Mouse (Mus musculus) forebrain, embryonic 12.5 days (tissue): Measurements from ENCODE around the gene Slc44a5. TPM values are rescaled to one million over a fixed set of nuclear protein-coding genes. Genes with fewer than 3 reads are reported as not detected.
A peak's percentile ranks its signal among the peaks of the same experiment; 100 is the strongest.

Experiments
- ATAC-seq: fragments of 200-750 bp; cut with Nextera tagmentation; 2 replicates; pipeline ENCODE4 v1.8.0; 2017; ENCODE audit warnings: moderate TSS enrichment; ENCODE audit not compliant: low FRiP score
- H3K27ac ChIP-seq: fragments of 300-500 bp; sonication (generic); 2 replicates; pipeline ENCODE4 v1.5.1; 2016; ENCODE audit warnings: mild to moderate bottlenecking
- H3K27me3 ChIP-seq: fragments of 300-500 bp; sonication (generic); 2 replicates; pipeline ENCODE4 v1.6.1; 2016; ENCODE audit warnings: mild to moderate bottlenecking
- H3K36me3 ChIP-seq: fragments of 300-500 bp; sonication (generic); replicated peaks from 2 replicates; pipeline ENCODE4 v1.6.1; 2016; ENCODE audit warnings: mild to moderate bottlenecking
- H3K4me1 ChIP-seq: fragments of 300-500 bp; sonication (generic); 2 replicates; pipeline ENCODE4 v1.6.1; 2016
- H3K4me2 ChIP-seq: fragments of 300-500 bp; sonication (generic); 2 replicates; pipeline ENCODE4 v1.6.1; 2016; ENCODE audit warnings: mild to moderate bottlenecking, moderate library complexity
- H3K4me3 ChIP-seq: fragments of 300-500 bp; sonication (generic); replicated peaks from 2 replicates; pipeline ENCODE4 v1.5.1; 2016; ENCODE audit warnings: mild to moderate bottlenecking
- H3K9ac ChIP-seq: fragments of 300-500 bp; sonication (generic); 2 replicates; pipeline ENCODE4 v1.6.1; 2016; ENCODE audit warnings: mild to moderate bottlenecking
- H3K9me3 ChIP-seq: fragments of 300-500 bp; sonication (generic); 2 replicates; pipeline ENCODE4 v1.6.1; 2016
- WGBS: fragments of 180-500 bp; shearing (Covaris S2); methylation state at CpG from one replicate; pipeline ENCODE4 v1.1.7; 2016; 5-methylcytosine and 5-hydroxymethylcytosine counted together
- polyA plus RNA-seq: library from polyadenylated mRNA; unstranded; fragments of >200 nt; fragmentation: Nextera tagmentation; extraction: Ambion mirVana; gene quantifications from 2 replicates; pipeline ENCODE4 v1.2.1, GENCODE M21; 2016

Gene Slc44a5
- polyA plus RNA-seq: 4.7 and 4.8 TPM in 2 replicates

DNA sequence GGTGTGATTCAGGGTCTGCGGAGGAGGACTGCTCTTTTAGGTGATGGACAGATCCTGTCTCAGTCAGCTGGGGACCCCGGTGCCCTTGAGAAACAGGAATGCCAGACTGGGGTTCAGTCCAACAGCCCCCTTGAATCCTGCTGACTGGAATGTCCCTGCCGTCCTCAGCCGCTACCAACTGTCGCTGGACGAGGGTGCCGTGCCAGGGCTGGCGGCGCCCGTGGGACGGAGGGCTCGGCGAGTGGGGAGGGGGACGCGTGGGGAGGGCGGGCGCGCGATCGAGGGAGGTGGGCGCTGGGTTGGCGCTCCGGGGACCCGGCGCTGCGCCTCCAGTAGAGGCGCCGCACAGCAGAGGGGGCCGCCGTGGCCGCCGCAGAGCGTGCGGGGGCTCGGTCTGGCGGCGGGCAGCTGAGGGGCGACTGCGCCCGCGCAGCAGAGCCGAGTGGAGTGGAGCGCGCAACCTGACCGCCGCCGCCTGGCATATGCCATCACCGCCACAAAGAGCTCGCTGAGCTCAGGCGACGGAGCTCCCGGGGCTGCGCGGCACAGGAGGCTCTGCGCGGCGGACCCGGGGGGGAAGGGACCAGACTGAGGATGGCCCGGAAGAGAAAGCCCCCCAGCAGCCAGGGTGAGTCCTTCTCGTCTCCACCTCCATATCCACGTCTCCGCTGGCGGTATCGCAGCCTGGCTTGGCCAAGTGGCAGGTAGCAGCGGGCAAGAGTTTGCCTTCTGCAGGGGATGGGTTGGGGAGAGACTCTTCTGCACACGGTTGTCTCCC, at the start of gene Slc44a5:
TSS of gene Slc44a5 (plus strand) at position 266 of the 778 bp plus-strand sequence.
- H3K4me1 ChIP-seq: peaks cover 19% of the 10 kb centered on the region
- H3K4me3 ChIP-seq: peak within 1 kb of the TSS; percentile 61
- H3K27me3 ChIP-seq: peaks cover 60% of the 10 kb centered on the region
- peak within 1 kb of the TSS; percentile 63 for H3K9ac ChIP-seq
- peak; percentile 88 for ATAC-seq
- under 1% methylated on average over 60 of the region's 66 CpGs for WGBS
- H3K27ac ChIP-seq: no peak within 1 kb of the TSS
- no peaks in the 10 kb centered on the region for H3K9me3 ChIP-seq
- peak within 1 kb of the TSS; percentile 98 for H3K4me2 ChIP-seq
- no peaks in the 10 kb centered on the region for H3K36me3 ChIP-seq

- no peak for ATAC-seq
- peaks cover 40% of the 10 kb centered on the region for H3K36me3 ChIP-seq
Measured at GRCm38 (mm10) chr3:153926333-153926732, 46.9 kb upstream of the Slc44a5 start.

DNA sequence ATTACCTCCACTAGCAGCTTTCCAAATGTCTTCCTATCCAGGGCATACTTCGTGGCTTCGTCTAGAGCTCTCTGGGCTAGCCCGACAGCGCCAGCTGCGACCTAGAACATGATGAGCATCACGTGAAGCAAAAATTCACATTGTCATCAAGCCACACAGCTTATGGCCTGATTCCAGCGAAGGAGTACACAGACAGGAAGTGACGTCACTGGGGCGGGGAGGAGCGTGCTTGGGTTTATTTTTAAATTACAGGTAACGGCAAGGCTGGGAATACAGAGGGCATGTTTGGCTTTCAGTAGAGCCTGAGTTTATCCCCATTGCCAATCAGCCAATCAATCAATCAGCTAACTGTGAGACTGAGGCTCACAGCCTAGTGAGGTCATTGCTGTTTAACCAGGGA, 43.7 kb upstream of the Slc44a5 start:
- no peak for ATAC-seq
- H3K27ac ChIP-seq: no peak overlapping the region
- H3K4me3 ChIP-seq: no peak overlapping the region
- 96% methylated on average over 11 of the region's 11 CpGs for WGBS
- H3K4me2 ChIP-seq: no peak overlapping the region
- H3K27me3 ChIP-seq: no peaks in the 10 kb centered on the region
- H3K36me3 ChIP-seq: peaks cover 42% of the 10 kb centered on the region
- no peaks in the 10 kb centered on the region for H3K9me3 ChIP-seq
- H3K4me1 ChIP-seq: no peaks in the 10 kb centered on the region
- no peak overlapping the region for H3K9ac ChIP-seq

More at GRCm38 (mm10) chr3:153926333-153926732, 46.9 kb upstream of the Slc44a5 start:
- no peaks in the 10 kb centered on the region for H3K27me3 ChIP-seq
- no peak overlapping the region for H3K9ac ChIP-seq
- no peaks in the 10 kb centered on the region for H3K4me1 ChIP-seq
- H3K27ac ChIP-seq: no peak overlapping the region
- no peak overlapping the region for H3K4me3 ChIP-seq
- no peaks in the 10 kb centered on the region for H3K9me3 ChIP-seq
- WGBS: 86% methylated on average over 7 of the region's 7 CpGs
- H3K4me2 ChIP-seq: no peak overlapping the region

DNA sequence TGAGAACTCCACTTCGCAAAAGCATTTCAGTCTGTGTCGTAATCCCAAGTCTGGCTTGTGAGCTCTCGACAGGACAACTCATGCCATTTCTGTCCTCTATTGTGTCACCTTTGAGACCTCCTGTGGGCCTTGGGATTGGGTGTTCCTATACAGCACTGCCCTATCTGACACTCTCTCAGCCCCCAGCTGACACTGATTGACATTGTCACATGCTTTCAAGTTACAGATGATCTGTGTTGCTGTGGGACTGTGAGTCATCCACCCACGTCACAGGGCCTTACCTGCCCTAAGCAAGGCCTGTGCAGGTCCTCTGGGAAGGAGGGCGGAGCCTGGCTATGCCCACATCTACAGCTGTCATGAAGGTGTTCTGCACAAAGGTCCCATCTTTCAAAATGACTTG, 40.8 kb upstream of the Slc44a5 start:
- H3K9ac ChIP-seq: no peak overlapping the region
- H3K27ac ChIP-seq: no peak overlapping the region
- H3K4me1 ChIP-seq: no peaks in the 10 kb centered on the region
- H3K4me3 ChIP-seq: no peak overlapping the region
- H3K4me2 ChIP-seq: no peak overlapping the region
- no peaks in the 10 kb centered on the region for H3K27me3 ChIP-seq
- no peak for ATAC-seq
- peaks cover 50% of the 10 kb centered on the region for H3K36me3 ChIP-seq
- WGBS: 93% methylated on average over 5 of the region's 5 CpGs
- H3K9me3 ChIP-seq: no peaks in the 10 kb centered on the region

- Histone ChIP-seq H3K36me3 (peaks cover 39% of the 10 kb centered on the region), H3K27ac (no peak overlapping the region), H3K4me3 (no peak overlapping the region), H3K9me3 (no peaks in the 10 kb centered on the region), H3K4me2 (no peak overlapping the region), H3K4me1 (no peaks in the 10 kb centered on the region), H3K27me3 (no peaks in the 10 kb centered on the region), H3K9ac (no peak overlapping the region)
- ATAC-seq: no peak
- 92% methylated on average over 9 of the region's 9 CpGs for WGBS
Measured at GRCm38 (mm10) chr3:153935878-153936277, 37.4 kb upstream of the Slc44a5 start.

DNA sequence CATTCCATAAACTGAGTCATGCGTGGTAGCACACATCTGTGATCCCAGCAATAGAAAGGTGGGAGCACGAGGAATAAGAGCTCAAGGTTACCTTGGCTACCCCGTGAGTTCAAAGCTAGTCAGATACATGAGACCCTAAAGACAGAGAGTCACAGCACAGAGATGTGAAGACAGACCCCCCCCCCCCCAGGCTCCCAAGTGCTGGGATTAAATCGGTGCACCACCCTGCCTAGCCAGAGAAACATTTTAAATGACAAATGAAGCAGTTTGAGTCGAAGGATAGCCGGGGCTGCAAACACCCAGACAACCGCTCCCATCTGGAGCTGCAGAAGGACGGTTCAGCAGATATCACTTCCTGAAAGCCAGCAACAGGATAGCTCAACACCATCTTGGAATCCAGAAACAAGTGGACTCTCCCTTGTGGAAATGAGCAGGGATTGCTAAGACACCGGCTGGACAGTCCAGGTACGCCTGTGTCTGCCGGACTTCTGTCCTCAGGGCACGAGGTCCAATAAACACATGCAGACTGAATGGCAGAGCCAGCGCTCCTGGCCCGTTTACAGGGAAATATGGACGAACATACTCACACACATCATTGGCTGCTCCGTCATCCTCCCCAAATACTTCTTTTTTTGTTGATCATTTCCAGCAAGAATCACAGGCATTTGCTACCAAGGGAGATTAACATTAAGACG, 36.0 kb upstream of the Slc44a5 start:
- H3K4me2 ChIP-seq: no peak overlapping the region
- H3K9ac ChIP-seq: no peak overlapping the region
- ATAC-seq: no peak
- H3K9me3 ChIP-seq: no peaks in the 10 kb centered on the region
- H3K27me3 ChIP-seq: no peaks in the 10 kb centered on the region
- H3K36me3 ChIP-seq: peaks cover 37% of the 10 kb centered on the region
- WGBS: 95% methylated on average over 17 of the region's 17 CpGs
- no peak overlapping the region for H3K4me3 ChIP-seq
- H3K27ac ChIP-seq: no peak overlapping the region
- no peaks in the 10 kb centered on the region for H3K4me1 ChIP-seq

GRCm38 (mm10) chr3:153940021-153940420, 33.2 kb upstream of the Slc44a5 start:
- 85% methylated on average over 8 of the region's 8 CpGs for WGBS
- no peak overlapping the region for H3K27ac ChIP-seq
- peaks cover 19% of the 10 kb centered on the region for H3K36me3 ChIP-seq
- no peaks in the 10 kb centered on the region for H3K9me3 ChIP-seq
- no peak overlapping the region for H3K4me2 ChIP-seq
- ATAC-seq: no peak
- H3K4me3 ChIP-seq: no peak overlapping the region
- H3K27me3 ChIP-seq: no peaks in the 10 kb centered on the region
- H3K9ac ChIP-seq: no peak overlapping the region
- peaks cover 14% of the 10 kb centered on the region for H3K4me1 ChIP-seq

- no peak overlapping the region for H3K27ac ChIP-seq
- 96% methylated on average over 9 of the region's 9 CpGs for WGBS
- no peaks in the 10 kb centered on the region for H3K27me3 ChIP-seq
- no peak for ATAC-seq
- peaks cover 14% of the 10 kb centered on the region for H3K4me1 ChIP-seq
- H3K4me2 ChIP-seq: no peak overlapping the region
- H3K9me3 ChIP-seq: no peaks in the 10 kb centered on the region
- peaks cover 17% of the 10 kb centered on the region for H3K36me3 ChIP-seq
- no peak overlapping the region for H3K4me3 ChIP-seq
- no peak overlapping the region for H3K9ac ChIP-seq
Measured at GRCm38 (mm10) chr3:153940486-153940885, 32.8 kb upstream of the Slc44a5 start.

- Histone ChIP-seq H3K27ac (no peak overlapping the region), H3K4me2 (no peak overlapping the region), H3K27me3 (no peaks in the 10 kb centered on the region), H3K4me1 (peaks cover 14% of the 10 kb centered on the region), H3K4me3 (no peak overlapping the region), H3K36me3 (peaks cover 13% of the 10 kb centered on the region; the same call in 1 of the 2 replicates), H3K9me3 (no peaks in the 10 kb centered on the region), H3K9ac (no peak overlapping the region)
- no peak for ATAC-seq
- WGBS: 98% methylated on average over 13 of the region's 13 CpGs
Measured at GRCm38 (mm10) chr3:153941613-153942012, 31.6 kb upstream of the Slc44a5 start.

- peak overlapping the region; percentile 79 for H3K4me3 ChIP-seq
- 39% methylated on average over 12 of the region's 12 CpGs for WGBS
- H3K9me3 ChIP-seq: no peaks in the 10 kb centered on the region
- H3K4me1 ChIP-seq: peaks cover 14% of the 10 kb centered on the region
- ATAC-seq: no peak
- no peaks in the 10 kb centered on the region for H3K27me3 ChIP-seq
- H3K9ac ChIP-seq: peak overlapping the region; percentile 64; the same call in 1 of the 2 replicates
- H3K27ac ChIP-seq: no peak overlapping the region
- peak overlapping the region; percentile 62 for H3K4me2 ChIP-seq
- peaks cover 5% of the 10 kb centered on the region; the same call in 1 of the 2 replicates for H3K36me3 ChIP-seq
Measured at GRCm38 (mm10) chr3:153943003-153943640, 30.1 kb upstream of the Slc44a5 start.

DNA sequence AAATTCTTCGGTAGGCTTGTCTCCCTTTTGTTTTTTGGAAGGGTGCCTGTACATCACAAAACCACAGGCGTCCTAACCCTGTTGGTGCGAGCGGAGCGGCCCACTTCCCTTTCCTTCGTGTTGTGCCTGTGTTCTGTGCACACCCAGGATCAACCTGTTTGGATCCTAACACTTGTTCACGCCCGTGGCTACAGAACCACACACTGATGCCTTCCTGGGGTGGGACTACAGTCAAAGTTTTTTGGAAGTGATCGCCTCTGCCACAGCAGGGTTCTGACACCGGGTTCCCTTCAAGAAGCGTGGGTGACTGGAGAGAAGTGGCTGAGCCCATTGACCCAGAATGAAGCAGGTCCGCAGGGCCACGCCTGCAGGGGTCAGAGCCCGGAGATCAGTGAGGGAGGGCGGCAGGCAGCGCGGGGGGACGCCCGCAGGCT, 29.3 kb upstream of the Slc44a5 start:
- under 1% methylated on average over 19 of the region's 19 CpGs for WGBS

DNA sequence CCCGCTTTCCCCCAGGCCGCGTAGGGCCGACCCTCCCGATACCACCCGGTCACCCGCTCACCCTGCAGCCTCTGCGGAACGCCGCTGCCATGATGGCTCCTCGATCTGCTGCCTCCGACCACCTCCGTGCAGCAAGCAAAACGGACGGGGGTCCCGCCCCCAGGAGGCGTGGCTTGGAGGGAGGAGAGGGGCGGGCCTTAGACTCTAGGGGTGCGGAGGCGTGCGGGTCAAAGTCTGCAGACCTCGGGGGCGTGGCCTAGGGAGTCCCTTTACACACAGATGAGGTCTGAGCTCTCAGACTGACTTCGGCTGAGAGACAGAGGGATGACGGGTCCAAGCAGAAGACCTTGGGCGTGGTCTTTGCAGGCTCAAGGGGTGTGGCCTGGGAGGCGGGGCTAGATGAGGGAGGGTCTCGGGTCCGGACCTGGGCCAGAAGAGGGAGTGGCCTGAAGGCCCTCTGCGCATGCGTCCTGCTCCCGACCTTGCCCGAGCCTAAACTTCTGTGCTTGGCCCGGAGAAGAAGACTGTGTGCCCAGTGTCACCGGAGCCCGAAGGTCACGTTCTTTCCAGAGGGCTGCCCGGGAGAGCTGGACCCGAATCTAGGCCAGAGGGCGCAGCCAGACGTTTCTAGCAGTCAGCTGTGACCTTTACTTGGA, 28.8 kb upstream of the Slc44a5 start, which contains the start of gene Acadm:
TSS of gene Acadm (minus strand) at position 298 of the 656 bp plus-strand sequence.
- H3K36me3 ChIP-seq: no peaks in the 10 kb centered on the region
- ATAC-seq: peak; percentile 97
- peak within 1 kb of the TSS; percentile 62 for H3K4me2 ChIP-seq
- H3K27ac ChIP-seq: peak within 1 kb of the TSS; percentile 73
- peak within 1 kb of the TSS; percentile 64 for H3K9ac ChIP-seq
- under 1% methylated on average over 41 of the region's 41 CpGs for WGBS
- H3K4me1 ChIP-seq: peaks cover 14% of the 10 kb centered on the region
- no peaks in the 10 kb centered on the region for H3K27me3 ChIP-seq
- H3K4me3 ChIP-seq: peak within 1 kb of the TSS; percentile 79
- no peaks in the 10 kb centered on the region for H3K9me3 ChIP-seq

More for the DNA sequence above, 29.3 kb upstream of the Slc44a5 start:
- Histone ChIP-seq H3K4me2 (peak overlapping the region; percentile 62), H3K27me3 (no peaks in the 10 kb centered on the region), H3K4me3 (peak overlapping the region; percentile 79), H3K4me1 (peaks cover 14% of the 10 kb centered on the region), H3K27ac (peak overlapping the region; percentile 73), H3K36me3 (no peaks in the 10 kb centered on the region), H3K9ac (peak overlapping the region; percentile 64), H3K9me3 (no peaks in the 10 kb centered on the region)
- ATAC-seq: no peak; the same call in 1 of the 2 replicates
